ENCODE assay signal across 8 mouse cellular contexts in the genomic region with DNA sequence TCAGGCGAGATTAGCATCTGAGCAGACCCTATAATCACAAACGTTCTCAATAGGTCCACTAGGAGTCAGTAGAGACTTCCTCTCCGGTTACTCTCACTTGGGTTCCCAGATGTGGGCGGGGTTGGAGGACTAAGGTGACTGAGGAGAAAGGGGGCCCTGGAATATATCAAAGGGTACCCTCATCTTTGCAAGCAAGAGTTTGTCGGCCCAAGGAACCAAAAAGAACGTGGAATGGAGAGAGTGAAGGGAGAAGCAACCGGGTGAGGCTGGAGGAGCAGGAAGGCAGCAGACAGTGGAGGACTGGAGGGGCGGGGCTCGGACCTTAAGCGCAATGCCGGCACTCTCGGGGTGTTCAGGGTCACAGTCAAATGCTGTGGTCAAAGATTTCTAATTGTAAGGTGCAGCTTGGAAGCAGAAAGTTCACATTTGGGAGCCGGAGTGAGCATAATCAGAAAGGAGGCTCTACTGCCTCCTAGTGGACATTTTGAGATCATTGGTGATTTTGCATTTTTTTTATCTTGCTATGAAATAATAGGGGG.
DNase-seq lines count a peak whose midpoint lies in the region; ATAC-seq and TF ChIP-seq lines count a peak whose summit lies in the region.

No protein-coding gene starts in this region.

- no peak for TF ChIP-seq EP300 in lung, postnatal 0 days (IDR thresholded peaks at IDR 0.05)

- H3K4me2 ChIP-seq in forebrain, postnatal 0 days (ENCODE audit: low read depth), result peak overlapping the region; percentile 74
- peak overlapping the region; percentile 78 for H3K4me2 ChIP-seq in hindbrain, embryonic 11.5 days (replicated peaks; ENCODE audit: low read depth, low read length)
- peak overlapping the region; percentile 81 for H3K4me2 ChIP-seq in lung, postnatal 0 days (replicated peaks; ENCODE audit: low read depth, low read length)

- H3K4me1 ChIP-seq in forebrain, postnatal 0 days (ENCODE audit: insufficient read depth), result no peaks in the 10 kb centered on the region
- no peaks in the 10 kb centered on the region for H3K4me1 ChIP-seq in hindbrain, embryonic 11.5 days (replicated peaks; ENCODE audit: control insufficient read depth, insufficient read depth, low read length)
- H3K4me1 ChIP-seq in lung, postnatal 0 days (ENCODE audit: insufficient read depth, low read depth, low read length), result no peaks in the 10 kb centered on the region

- no peaks in the 10 kb centered on the region for H3K9me3 ChIP-seq in forebrain, postnatal 0 days (ENCODE audit: low read length)
- no peaks in the 10 kb centered on the region for H3K9me3 ChIP-seq in hindbrain, embryonic 11.5 days (ENCODE audit: control insufficient read depth, low read length)
- H3K9me3 ChIP-seq in lung, postnatal 0 days (ENCODE audit: low read length), result no peaks in the 10 kb centered on the region

- H3K4me3 ChIP-seq in forebrain, postnatal 0 days (ENCODE audit: low read depth, low read length), result peak overlapping the region; percentile 41
- peak overlapping the region; percentile 44 for H3K4me3 ChIP-seq in hindbrain, embryonic 11.5 days (ENCODE audit: low read depth, low read length)
- H3K4me3 ChIP-seq in lung, postnatal 0 days (ENCODE audit: low read depth, low read length), result peak overlapping the region; percentile 45

- H3K27ac ChIP-seq in forebrain, postnatal 0 days (ENCODE audit: low read depth, low read length), result no peak overlapping the region
- no peak overlapping the region for H3K27ac ChIP-seq in hindbrain, embryonic 11.5 days (ENCODE audit: low read depth, low read length)
- no peak overlapping the region for H3K27ac ChIP-seq in lung, postnatal 0 days (ENCODE audit: low read length)

- 2% methylated on average over 13 of the region's 13 CpGs for WGBS in forebrain, postnatal 0 days
- under 1% methylated on average over 13 of the region's 13 CpGs for WGBS in hindbrain, embryonic 11.5 days
- WGBS in lung, postnatal 0 days, result 2% methylated on average over 13 of the region's 13 CpGs

- peak; percentile 76 for TF ChIP-seq CTCF in forebrain, postnatal 0 days (IDR thresholded peaks at IDR 0.05; ENCODE audit: low read depth)
- TF ChIP-seq CTCF in lung, postnatal 0 days (IDR thresholded peaks at IDR 0.05), result peak; percentile 79

- H3K9ac ChIP-seq in forebrain, postnatal 0 days, result peak overlapping the region; percentile 40; the same call in 1 of the 2 replicates
- peak overlapping the region; percentile 45; the same call in 1 of the 2 replicates for H3K9ac ChIP-seq in hindbrain, embryonic 11.5 days (ENCODE audit: low read depth, low read length)
- H3K9ac ChIP-seq in lung, postnatal 0 days (replicated peaks; ENCODE audit: low read depth), result no peak overlapping the region

- no peaks in the 10 kb centered on the region; the same call in 1 of the 2 replicates for H3K27me3 ChIP-seq in forebrain, postnatal 0 days (ENCODE audit: insufficient read depth, low read length)
- H3K27me3 ChIP-seq in hindbrain, embryonic 11.5 days (ENCODE audit: control insufficient read depth, insufficient read depth, low read length), result no peaks in the 10 kb centered on the region
- H3K27me3 ChIP-seq in lung, postnatal 0 days (replicated peaks; ENCODE audit: insufficient read depth, low read length), result no peaks in the 10 kb centered on the region

- ATAC-seq in forebrain, postnatal 0 days, result peak; percentile 96
- ATAC-seq in hindbrain, embryonic 11.5 days (ENCODE audit: low FRiP score), result peak; percentile 79
- peak; percentile 86 for ATAC-seq in lung, postnatal 0 days

- DNase-seq in MEL-GATA-1-ER (ENCODE audit: extremely low read depth, low read depth), result peak; percentile 56
- DNase-seq in cerebellum, adult 18-20 months, result peak; percentile 59 to 60
- DNase-seq in forebrain, postnatal 0 days, result peak; percentile 84
- peak; percentile 82 for DNase-seq in hindbrain, embryonic 11.5 days (ENCODE audit: low spot score)
- peak; percentile 63 for DNase-seq in layer of hippocampus, adult 9-11 months
- DNase-seq in lung, postnatal 0 days (ENCODE audit: low spot score), result peak; percentile 92
- DNase-seq in ovary, postnatal 10 days (ENCODE audit: low spot score), result peak; percentile 27
- DNase-seq in thymus, postnatal 10 days (ENCODE audit: low spot score in 2 of 2), result peak; percentile 30 to 76

- no peaks in the 10 kb centered on the region for H3K36me3 ChIP-seq in forebrain, postnatal 0 days (ENCODE audit: insufficient read depth)
- no peaks in the 10 kb centered on the region for H3K36me3 ChIP-seq in hindbrain, embryonic 11.5 days (ENCODE audit: control insufficient read depth, insufficient read depth, low read length)
- no peaks in the 10 kb centered on the region for H3K36me3 ChIP-seq in lung, postnatal 0 days (ENCODE audit: insufficient read depth, low read length)

Comparison
In these comparisons a context has a peak if more than half of its experiments do, and no peak if none do; other contexts are left out.
1. DNase-seq: peak in every context shown above with its lines; median percentile 92 in lung, postnatal 0 days; 84 in forebrain, postnatal 0 days; 82 in hindbrain, embryonic 11.5 days; 63 in layer of hippocampus, adult 9-11 months; 60 in cerebellum, adult 18-20 months; 56 in MEL-GATA-1-ER; 53 in thymus, postnatal 10 days; 27 in ovary, postnatal 10 days.